Mouse (Mus musculus) ES-Bruce4 (cell line): ENCODE measurements around the gene Taok1. TPM values are rescaled to one million over a fixed set of nuclear protein-coding genes. Genes with fewer than 3 reads are reported as not detected.

Source experiments
- H3K27ac ChIP-seq: 2 replicates; pipeline ENCODE4 v1.5.1; 2012; ENCODE audit warnings: low read length, inconsistent platforms; ENCODE audit not compliant: insufficient read depth
- H3K27me3 ChIP-seq: 2 replicates; pipeline ENCODE4 v1.6.1; 2012; ENCODE audit warnings: mild to moderate bottlenecking, low read length, inconsistent platforms; ENCODE audit not compliant: control insufficient read depth, poor library complexity, insufficient read depth, severe bottlenecking
- H3K36me3 ChIP-seq: 2 replicates; pipeline ENCODE4 v1.6.1; 2012; ENCODE audit warnings: inconsistent platforms, mild to moderate bottlenecking, low read length, moderate library complexity; ENCODE audit not compliant: control insufficient read depth, poor library complexity, insufficient read depth, severe bottlenecking
- H3K4me1 ChIP-seq: one replicate; pipeline ENCODE4 v1.8.1; 2011; ENCODE audit warnings: low read length; ENCODE audit not compliant: control insufficient read depth, insufficient read depth
- H3K4me3 ChIP-seq: 2 replicates; pipeline ENCODE4 v1.5.1; 2011; ENCODE audit warnings: low read depth, mild to moderate bottlenecking, low read length
- H3K9ac ChIP-seq: 2 replicates; pipeline ENCODE4 v1.6.1; 2012; ENCODE audit warnings: low read depth, mild to moderate bottlenecking, inconsistent platforms; ENCODE audit not compliant: poor library complexity, severe bottlenecking
- H3K9me3 ChIP-seq: replicated peaks from 2 replicates; pipeline ENCODE4 v1.6.1; 2012; ENCODE audit warnings: mild to moderate bottlenecking, low read length, inconsistent platforms; ENCODE audit not compliant: control insufficient read depth, poor library complexity, insufficient read depth, severe bottlenecking
- CTCF ChIP-seq: IDR thresholded peaks from one replicate; pipeline ENCODE4 v1.8.1; 2011; ENCODE audit warnings: low read depth, low read length
- EP300 ChIP-seq: IDR thresholded peaks from 2 replicates; pipeline ENCODE4 v1.6.1; 2011; ENCODE audit warnings: low read depth, low read length; ENCODE audit not compliant: insufficient read depth
- POLR2A ChIP-seq: IDR thresholded peaks from one replicate; pipeline ENCODE4 v1.8.1; 2011; ENCODE audit warnings: low read length; ENCODE audit not compliant: insufficient read depth
- polyA plus RNA-seq: library from polyadenylated mRNA; stranded (reverse); fragments of >200 nt; gene quantifications from 2 replicates; pipeline ENCODE4 v1.2.4, GENCODE M21; 2011; ENCODE audit warnings: low read depth; ENCODE audit not compliant: missing spikeins, insufficient read depth, insufficient read length

The Taok1 gene
- polyA plus RNA-seq, 1 experiment: 50.5 TPM

- Histone ChIP-seq H3K9ac (peak overlapping the region; percentile 29), H3K27ac (peak overlapping the region; percentile 96), H3K4me1 (peaks cover 21% of the 10 kb centered on the region), H3K36me3 (peaks cover 6% of the 10 kb centered on the region), H3K27me3 (no peaks in the 10 kb centered on the region), H3K4me3 (peak overlapping the region; percentile 3; the same call in 1 of the 2 replicates), H3K9me3 (no peaks in the 10 kb centered on the region)
- TF ChIP-seq POLR2A: no peak
- no peak for TF ChIP-seq CTCF
- TF ChIP-seq EP300: no peak
Measured at GRCm38 (mm10) chr11:77498261-77499139, 109.1 kb downstream of the Taok1 start.

GRCm38 (mm10) chr11:77497851-77498250 is 109.8 kb downstream of the Taok1 start:
- Histone ChIP-seq H3K36me3 (peaks cover 6% of the 10 kb centered on the region), H3K27ac (peak overlapping the region; percentile 96), H3K9me3 (no peaks in the 10 kb centered on the region), H3K4me3 (peak overlapping the region; percentile 13; the same call in 1 of the 2 replicates), H3K9ac (peak overlapping the region; percentile 29), H3K27me3 (no peaks in the 10 kb centered on the region), H3K4me1 (peaks cover 17% of the 10 kb centered on the region)
- peak; percentile 75 for TF ChIP-seq EP300
- TF ChIP-seq CTCF: no peak
- TF ChIP-seq POLR2A: no peak

- H3K4me1 ChIP-seq: peaks cover 17% of the 10 kb centered on the region
Measured at GRCm38 (mm10) chr11:77497341-77497756, 110.3 kb downstream of the Taok1 start.

GRCm38 (mm10) chr11:77495507-77495906 is 112.1 kb downstream of the Taok1 start:
- H3K4me3 ChIP-seq: no peak overlapping the region
- no peak overlapping the region; the same call in 1 of the 2 replicates for H3K27ac ChIP-seq
- H3K36me3 ChIP-seq: no peaks in the 10 kb centered on the region; the same call in 1 of the 2 replicates
- H3K9me3 ChIP-seq: no peaks in the 10 kb centered on the region
- H3K9ac ChIP-seq: no peak overlapping the region
- H3K4me1 ChIP-seq: peaks cover 17% of the 10 kb centered on the region
- TF ChIP-seq EP300 (no peak), CTCF (no peak), POLR2A (no peak)
- H3K27me3 ChIP-seq: no peaks in the 10 kb centered on the region

More at GRCm38 (mm10) chr11:77497341-77497756, 110.3 kb downstream of the Taok1 start:
- peak overlapping the region; percentile 13; the same call in 1 of the 2 replicates for H3K4me3 ChIP-seq
- H3K9me3 ChIP-seq: no peaks in the 10 kb centered on the region
- H3K27me3 ChIP-seq: no peaks in the 10 kb centered on the region
- peak overlapping the region; percentile 96 for H3K27ac ChIP-seq
- H3K36me3 ChIP-seq: peaks cover 6% of the 10 kb centered on the region
- no peak for TF ChIP-seq POLR2A
- peak; percentile 75 for TF ChIP-seq EP300
- peak; percentile 12 for TF ChIP-seq CTCF
- H3K9ac ChIP-seq: peak overlapping the region; percentile 31

GRCm38 (mm10) chr11:77494782-77495181 is 112.8 kb downstream of the Taok1 start:
- H3K9me3 ChIP-seq: no peaks in the 10 kb centered on the region
- H3K9ac ChIP-seq: peak overlapping the region; percentile 94
- H3K4me3 ChIP-seq: peak overlapping the region; percentile 83
- no peak for TF ChIP-seq POLR2A
- no peak for TF ChIP-seq EP300
- no peak for TF ChIP-seq CTCF
- H3K36me3 ChIP-seq: no peaks in the 10 kb centered on the region; the same call in 1 of the 2 replicates
- H3K27me3 ChIP-seq: peaks cover under 1% of the 10 kb centered on the region
- no peak overlapping the region for H3K27ac ChIP-seq
- H3K4me1 ChIP-seq: peaks cover 15% of the 10 kb centered on the region

- peaks cover 4% of the 10 kb centered on the region for H3K27me3 ChIP-seq
- peaks cover 15% of the 10 kb centered on the region for H3K4me1 ChIP-seq
- H3K36me3 ChIP-seq: no peaks in the 10 kb centered on the region
- H3K27ac ChIP-seq: peak overlapping the region; percentile 63; the same call in 1 of the 2 replicates
- TF ChIP-seq CTCF: no peak
- no peak for TF ChIP-seq POLR2A
- H3K9ac ChIP-seq: peak overlapping the region; percentile 94
- peak overlapping the region; percentile 83 for H3K4me3 ChIP-seq
- H3K9me3 ChIP-seq: no peaks in the 10 kb centered on the region
Measured at GRCm38 (mm10) chr11:77494344-77494676, 113.3 kb downstream of the Taok1 start.
